Mouse (Mus musculus): ENCODE data around the gene Mosmo. TPM values are rescaled to one million over a fixed set of nuclear protein-coding genes. Genes with fewer than 3 reads are reported as not detected.

The Mosmo gene
- polyA plus RNA-seq, 1 experiment from 2014 or later, result 11.6 TPM

- no peak for ATAC-seq (ENCODE audit: insufficient number of reproducible peaks, low FRiP score, low TSS enrichment, low read depth)
- Histone ChIP-seq H3K27me3 (no peaks in the 10 kb centered on the region), H3K4me2 (replicated peaks) (no peak overlapping the region), H3K9me3 (replicated peaks) (no peaks in the 10 kb centered on the region), H3K4me1 (no peaks in the 10 kb centered on the region), H3K9ac (no peak overlapping the region), H3K36me3 (no peaks in the 10 kb centered on the region), H3K4me3 (replicated peaks) (no peak overlapping the region), H3K27ac (replicated peaks) (no peak overlapping the region)
- 62% methylated on average over 1 of the region's 1 CpGs for WGBS
Observed at GRCm38 (mm10) chr7:120771389-120771788, 94.0 kb downstream of the Mosmo start.

- 46% methylated on average over 2 of the region's 2 CpGs for WGBS
- Histone ChIP-seq H3K36me3 (no peaks in the 10 kb centered on the region), H3K4me2 (replicated peaks) (no peak overlapping the region), H3K27me3 (no peaks in the 10 kb centered on the region), H3K4me1 (no peaks in the 10 kb centered on the region), H3K4me3 (replicated peaks) (no peak overlapping the region), H3K9ac (no peak overlapping the region), H3K27ac (replicated peaks) (no peak overlapping the region), H3K9me3 (replicated peaks) (no peaks in the 10 kb centered on the region)
- ATAC-seq (ENCODE audit: insufficient number of reproducible peaks, low FRiP score, low TSS enrichment, low read depth), result no peak
Observed at GRCm38 (mm10) chr7:120778012-120778411, 100.6 kb downstream of the Mosmo start.

Other genes with a start within 250 kb of the Mosmo start
- 170 TPM in 2 replicates for gene Uqcrc2, start 42.4 kb upstream of the Mosmo start, polyA plus RNA-seq (2015; fragmentation: Nextera tagmentation; extraction: Ambion mirVana)
- 0.24 and 0.28 TPM in 2 replicates for gene Pdzd9, start 7.3 kb upstream of the Mosmo start, polyA plus RNA-seq (2015; fragmentation: Nextera tagmentation; extraction: Ambion mirVana)
- 1.7 and 3.2 TPM in 2 replicates for gene Vwa3a, start 61.7 kb downstream of the Mosmo start, polyA plus RNA-seq (2015; fragmentation: Nextera tagmentation; extraction: Ambion mirVana)
- gene Gm5737, start 134.7 kb downstream of the Mosmo start, polyA plus RNA-seq (2015; fragmentation: Nextera tagmentation; extraction: Ambion mirVana), result not detected in 2 replicates
- gene Eef2k, start 165.2 kb downstream of the Mosmo start, polyA plus RNA-seq (2015; fragmentation: Nextera tagmentation; extraction: Ambion mirVana), result 65.2 and 75.4 TPM in 2 replicates
- 34.1 and 35.1 TPM in 2 replicates for gene Polr3e, start 240.1 kb downstream of the Mosmo start, polyA plus RNA-seq (2015; fragmentation: Nextera tagmentation; extraction: Ambion mirVana)

Data from embryonic facial prominence, embryonic 15.5 days (tissue).